Mouse (Mus musculus) spleen, embryonic (tissue): ENCODE results near the gene Hist1h2ae.
"Not testable (repeated sequence)": the region's sequence is repeated elsewhere in the genome, so short reads cannot be mapped to it uniquely, and the experiment has no call there.

Experiments
- CTCF ChIA-PET: fragments of 350-600 bp; sonication (Branson Sonifier 250); formaldehyde crosslinking; loops from one replicate; lab custom pipeline; 2022; lab: Charles Lee

The Hist1h2ae gene

GRCm38 (mm10) chr13:23571022-23571503 is at the start of gene Hist1h2ae, which contains the start of gene Hist1h2bg:
Gene Hist1h2ae (minus strand): TSS chr13:23571220.
Gene Hist1h2bg (plus strand): TSS chr13:23571396.
- CTCF ChIA-PET, result no interaction called here

GRCm38 (mm10) chr13:23620056-23620732 is 49.2 kb upstream of the Hist1h2ae start:
- CTCF ChIA-PET, result interaction anchor here (0.5 to 0.6 kb wide), 2 partner anchors 65 to 81 kb away, joined by 3 to 5 read pairs; no protein-coding TSS in a partner anchor

DNA sequence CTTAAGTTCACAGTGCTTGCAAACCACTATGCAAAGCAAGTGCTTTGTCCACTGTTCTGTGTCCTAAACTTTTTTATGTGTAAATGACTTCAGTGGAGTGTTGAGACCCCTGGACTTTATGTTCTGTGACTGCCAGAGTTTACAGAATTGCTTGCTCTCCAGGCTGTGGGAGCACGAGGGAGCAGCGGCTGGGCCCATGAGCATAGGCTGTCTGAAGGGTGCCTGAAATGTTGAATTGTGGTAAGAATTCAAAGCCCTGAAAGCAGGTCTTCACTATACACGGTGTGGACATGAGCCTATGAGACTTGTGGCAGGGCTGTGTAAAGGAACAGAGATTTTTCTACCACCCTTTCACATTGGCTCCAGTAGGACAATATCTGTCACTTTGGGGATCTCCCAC is 40.6 kb upstream of the Hist1h2ae start:
- CTCF ChIA-PET, result no interaction called here

DNA sequence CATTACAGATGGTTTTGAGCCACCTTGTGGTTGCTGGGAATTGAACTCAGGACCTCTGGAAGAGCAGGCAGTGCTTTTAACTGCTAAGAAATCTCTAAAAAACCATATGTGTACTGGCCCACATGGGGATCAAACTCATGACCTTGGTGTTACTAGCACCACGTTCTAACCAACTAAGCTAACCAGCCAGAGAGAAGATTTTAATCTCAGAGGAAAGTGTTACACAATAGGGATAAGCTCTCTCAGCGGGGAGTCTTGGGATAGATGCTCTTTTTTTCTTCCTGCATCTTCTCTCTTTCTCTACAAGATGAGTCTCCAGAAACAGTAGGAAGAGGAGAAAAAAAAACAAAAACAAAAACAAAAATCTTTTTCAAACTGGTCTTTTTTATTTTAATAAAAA is 39.4 kb upstream of the Hist1h2ae start:
- CTCF ChIA-PET, result no interaction called here

DNA sequence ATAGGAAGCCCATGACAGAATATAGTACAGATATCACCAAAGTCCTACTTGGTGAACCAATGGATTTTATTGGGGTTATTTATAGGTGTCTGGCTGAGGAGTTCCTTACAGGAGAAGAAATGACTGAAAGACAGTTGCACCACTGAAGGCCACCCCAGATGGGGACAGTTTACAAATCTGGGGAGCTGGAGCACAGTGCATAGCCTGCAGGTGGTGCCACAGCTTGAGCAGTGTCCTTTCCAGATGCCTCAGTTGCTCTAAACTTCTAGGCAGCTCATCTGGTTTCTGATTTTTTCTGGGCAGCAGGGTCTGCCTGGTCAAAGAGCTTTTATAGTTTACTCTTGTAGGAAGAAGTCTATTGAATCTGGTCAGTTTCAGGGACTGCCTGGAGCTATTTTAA is 38.8 kb upstream of the Hist1h2ae start:
- CTCF ChIA-PET, result no interaction called here

GRCm38 (mm10) chr13:23609209-23609608 is 38.2 kb upstream of the Hist1h2ae start:
- CTCF ChIA-PET, result interaction anchor here (0.6 to 0.7 kb wide), 2 partner anchors 42 to 44 kb away, joined by 3 to 12 read pairs; no protein-coding TSS in a partner anchor

- CTCF ChIA-PET, result no interaction called here
Observed at GRCm38 (mm10) chr13:23605052-23605451, 34.0 kb upstream of the Hist1h2ae start.

- CTCF ChIA-PET, result interaction anchor here (0.7 kb wide), 1 partner anchor 63 kb away, joined by 3 read pairs; no protein-coding TSS in a partner anchor
Observed at GRCm38 (mm10) chr13:23604452-23604851, 33.4 kb upstream of the Hist1h2ae start.

DNA sequence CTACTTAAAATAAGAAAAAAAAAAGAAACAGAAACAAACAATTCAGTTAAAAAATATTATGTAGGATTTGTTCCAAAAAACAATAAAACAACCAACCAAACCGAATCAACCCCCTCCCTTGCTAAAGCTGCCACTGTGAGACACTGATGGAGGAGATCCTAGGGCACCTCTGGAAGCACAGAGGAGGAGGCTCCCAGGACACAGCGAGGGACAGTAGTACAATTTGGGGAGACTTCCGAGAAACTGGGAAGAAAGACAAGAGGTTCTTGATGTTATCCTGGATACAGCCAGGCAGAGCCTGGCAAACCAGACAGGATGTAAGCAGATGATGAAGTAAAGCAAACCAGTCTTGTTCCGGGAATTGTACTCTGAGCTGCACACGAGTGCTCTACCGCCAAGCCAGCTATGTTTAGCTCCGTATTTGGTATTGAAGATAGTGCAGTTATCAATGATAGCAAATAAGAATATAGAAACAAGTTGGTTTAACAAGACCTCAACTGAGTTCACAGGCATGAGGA is 32.2 kb upstream of the Hist1h2ae start:
- CTCF ChIA-PET, result interaction anchor here (0.6 to 0.7 kb wide), 2 partner anchors 23 to 1172 kb away, joined by 3 to 4 read pairs; no protein-coding TSS in a partner anchor

DNA sequence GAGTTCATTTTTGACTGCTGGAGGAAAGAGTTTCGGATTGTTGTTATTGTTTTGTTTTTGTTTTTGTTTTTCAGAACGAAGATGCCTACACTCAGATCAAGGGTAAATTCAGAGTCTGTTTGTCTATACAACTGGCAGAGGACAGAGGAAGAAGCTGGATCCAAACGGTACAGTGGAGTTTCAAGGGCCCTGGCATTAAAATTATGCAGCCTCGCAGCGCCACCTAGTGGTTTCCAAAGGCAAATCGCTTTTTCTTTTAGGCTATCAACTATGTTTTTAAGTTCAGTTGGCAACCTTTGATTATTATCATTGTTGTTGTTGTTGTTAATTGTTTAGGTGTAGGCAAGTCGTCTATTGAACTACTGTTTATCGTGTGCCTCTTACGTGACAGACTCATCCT is 26.9 kb upstream of the Hist1h2ae start:
- CTCF ChIA-PET, result interaction anchor here (0.6 to 1.0 kb wide), 2 partner anchors 85 to 161 kb away, joined by 3 to 4 read pairs; no protein-coding TSS in a partner anchor

DNA sequence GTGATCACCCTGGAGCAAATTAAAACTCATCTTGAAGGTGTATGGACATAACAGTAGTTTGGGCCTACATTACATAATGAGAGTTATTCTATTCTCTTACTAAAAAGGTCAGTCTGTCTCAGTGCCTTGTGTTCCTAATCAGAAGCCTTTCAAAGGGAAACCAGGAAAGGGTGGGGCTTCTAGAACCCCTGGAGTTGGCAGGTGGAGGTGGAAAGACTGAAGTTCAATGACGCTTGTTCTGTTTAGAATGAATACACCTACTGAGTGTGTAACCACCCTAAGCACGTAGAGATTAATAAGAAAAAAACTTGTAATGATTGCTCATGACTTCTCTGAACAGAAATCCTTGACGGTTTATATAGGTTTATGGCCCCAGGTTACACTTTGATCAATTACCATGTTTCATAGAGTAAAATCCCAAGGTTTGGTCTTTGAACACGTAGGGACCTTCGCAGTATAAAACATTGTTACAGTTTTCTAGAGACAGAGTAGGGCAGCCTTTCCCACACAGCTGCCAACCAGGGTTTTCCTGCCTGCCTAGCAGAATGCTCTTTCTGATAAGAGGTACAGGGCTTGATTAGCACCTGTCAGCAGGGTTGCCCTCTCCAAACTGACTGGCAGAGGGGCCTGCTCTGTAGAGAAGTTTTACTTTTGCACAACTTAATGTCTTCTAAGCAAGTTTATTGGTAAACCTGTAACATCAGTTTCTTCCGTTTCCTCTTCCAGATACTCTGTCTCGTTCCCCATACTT is 24.8 kb upstream of the Hist1h2ae start:
- CTCF ChIA-PET, result no interaction called here

GRCm38 (mm10) chr13:23595185-23595584 is 24.2 kb upstream of the Hist1h2ae start:
- CTCF ChIA-PET, result no interaction called here

- CTCF ChIA-PET, result interaction anchor here (0.7 kb wide), 1 partner anchor 124 kb away, joined by 6 read pairs; no protein-coding TSS in a partner anchor
Observed at GRCm38 (mm10) chr13:23593051-23593770, 22.2 kb upstream of the Hist1h2ae start.

GRCm38 (mm10) chr13:23592614-23593013 is 21.6 kb upstream of the Hist1h2ae start:
- CTCF ChIA-PET, result interaction anchor here (0.7 kb wide), 1 partner anchor 125 kb away, joined by 6 read pairs; no protein-coding TSS in a partner anchor

DNA sequence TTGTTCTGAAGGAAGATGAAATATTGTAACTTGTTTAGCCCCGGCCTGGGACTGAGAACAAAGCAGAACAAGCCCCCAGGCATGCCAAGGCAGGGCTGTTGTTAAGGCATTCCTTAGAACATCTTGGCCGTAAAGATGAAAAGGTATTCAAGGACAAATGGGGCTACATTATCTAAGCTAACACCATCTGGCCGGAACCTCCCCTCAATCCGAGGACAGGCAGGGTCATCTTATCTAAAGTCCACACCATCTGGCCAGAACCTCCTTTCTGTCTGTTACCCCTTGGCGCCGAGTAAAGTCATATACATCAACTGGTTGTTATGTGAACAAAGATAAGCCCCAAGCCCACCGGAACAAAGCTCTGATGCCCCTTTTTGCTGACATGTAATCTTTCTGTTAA is 20.9 kb upstream of the Hist1h2ae start:
- CTCF ChIA-PET, result not testable (repeated sequence)

GRCm38 (mm10) chr13:23591206-23591605 is 20.2 kb upstream of the Hist1h2ae start:
- CTCF ChIA-PET, result no interaction called here

GRCm38 (mm10) chr13:23586940-23587225 is 15.9 kb upstream of the Hist1h2ae start:
- CTCF ChIA-PET, result interaction anchor here (0.6 kb wide), 1 partner anchor 156 kb away, joined by 11 read pairs; no protein-coding TSS in a partner anchor

GRCm38 (mm10) chr13:23586099-23586939 is 15.3 kb upstream of the Hist1h2ae start:
- CTCF ChIA-PET, result interaction anchor here (0.5 kb wide), 1 partner anchor 1555 kb away, joined by 17 read pairs; no protein-coding TSS in a partner anchor

- CTCF ChIA-PET, result interaction anchor here (0.5 kb wide), 1 partner anchor 1555 kb away, joined by 17 read pairs; no protein-coding TSS in a partner anchor
Observed at GRCm38 (mm10) chr13:23585442-23586098, 14.6 kb upstream of the Hist1h2ae start.

- CTCF ChIA-PET, result no interaction called here
Observed at GRCm38 (mm10) chr13:23585029-23585441, 14.0 kb upstream of the Hist1h2ae start.
